Mouse (Mus musculus) neural tube, embryonic 14.5 days (tissue): ENCODE measurements at regions not wholly inside any gene's neighbourhood (a gene's known extent, or its start where the extent isn't known, plus 50 kb on each side); places are given as distances from the start of the nearest gene placed in this dataset.

Experiments used
- ATAC-seq: fragments of 200-750 bp; cut with Nextera tagmentation; 2 replicates; pipeline ENCODE4 v1.8.0; 2017; ENCODE audit warnings: low read depth, mild to moderate bottlenecking, moderate TSS enrichment, moderate library complexity
- H3K27ac ChIP-seq: fragments of 300-500 bp; sonication (generic); 2 replicates; pipeline ENCODE4 v1.5.1; 2014; ENCODE audit warnings: low read depth, mild to moderate bottlenecking, control low read depth, low read length, moderate library complexity, mixed read lengths
- H3K27me3 ChIP-seq: fragments of 300-500 bp; sonication (generic); 2 replicates; pipeline ENCODE4 v1.6.1; 2014; ENCODE audit warnings: low read length; ENCODE audit not compliant: control insufficient read depth, insufficient read depth
- H3K36me3 ChIP-seq: fragments of 300-500 bp; sonication (generic); 2 replicates; pipeline ENCODE4 v1.6.1; 2014; ENCODE audit warnings: low read length, mixed read lengths; ENCODE audit not compliant: control insufficient read depth, insufficient read depth
- H3K4me1 ChIP-seq: fragments of 300-500 bp; sonication (generic); 2 replicates; pipeline ENCODE4 v1.6.1; 2014; ENCODE audit warnings: low read length; ENCODE audit not compliant: control insufficient read depth, insufficient read depth
- H3K4me2 ChIP-seq: fragments of 300-500 bp; sonication (generic); 2 replicates; pipeline ENCODE4 v1.6.1; 2014; ENCODE audit warnings: mild to moderate bottlenecking, low read depth, low read length, control low read depth
- H3K4me3 ChIP-seq: fragments of 300-500 bp; sonication (generic); 2 replicates; pipeline ENCODE4 v1.5.1; 2014; ENCODE audit warnings: low read depth, low read length, control low read depth, mixed read lengths
- H3K9ac ChIP-seq: fragments of 300-500 bp; sonication (generic); replicated peaks from 2 replicates; pipeline ENCODE4 v1.6.1; 2014; ENCODE audit warnings: low read depth, mild to moderate bottlenecking, control low read depth, low read length, mixed read lengths
- H3K9me3 ChIP-seq: fragments of 300-500 bp; sonication (generic); 2 replicates; pipeline ENCODE4 v1.6.1; 2016; ENCODE audit warnings: low read length; ENCODE audit not compliant: control insufficient read depth
- WGBS: fragments of 180-500 bp; shearing (Covaris S2); extraction: QIAGEN DNeasy Blood & Tissue Kit; methylation state at CpG from one replicate; pipeline ENCODE4 v1.1.7; 2014; 5-methylcytosine and 5-hydroxymethylcytosine counted together

DNA sequence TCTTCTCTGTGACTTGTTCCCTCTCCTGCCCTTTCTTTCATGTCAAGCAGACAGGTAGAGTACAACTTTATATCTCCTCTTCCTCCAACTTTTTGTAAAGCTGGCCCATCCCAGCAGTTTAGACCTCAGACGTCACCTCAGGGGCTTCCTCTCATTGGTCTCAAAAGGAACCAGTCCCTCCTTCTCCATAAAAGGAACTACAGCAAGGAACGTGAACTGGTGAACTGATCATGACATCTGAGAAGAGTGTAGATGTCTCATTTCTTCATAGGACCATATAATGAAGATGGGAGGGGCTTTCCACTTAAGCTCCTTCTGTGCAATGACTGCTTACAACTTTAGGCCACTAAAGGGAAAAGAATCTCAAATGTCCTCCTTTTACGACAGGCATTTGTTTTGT is 153.0 kb downstream of the Ly86 start:
- ATAC-seq, result no peak
- Histone ChIP-seq H3K9me3 (no peaks in the 10 kb centered on the region), H3K27ac (no peak overlapping the region), H3K4me1 (no peaks in the 10 kb centered on the region), H3K27me3 (no peaks in the 10 kb centered on the region), H3K4me3 (no peak overlapping the region), H3K4me2 (no peak overlapping the region), H3K36me3 (no peaks in the 10 kb centered on the region), H3K9ac (no peak overlapping the region)
- 36% methylated on average over 3 of the region's 3 CpGs for WGBS

DNA sequence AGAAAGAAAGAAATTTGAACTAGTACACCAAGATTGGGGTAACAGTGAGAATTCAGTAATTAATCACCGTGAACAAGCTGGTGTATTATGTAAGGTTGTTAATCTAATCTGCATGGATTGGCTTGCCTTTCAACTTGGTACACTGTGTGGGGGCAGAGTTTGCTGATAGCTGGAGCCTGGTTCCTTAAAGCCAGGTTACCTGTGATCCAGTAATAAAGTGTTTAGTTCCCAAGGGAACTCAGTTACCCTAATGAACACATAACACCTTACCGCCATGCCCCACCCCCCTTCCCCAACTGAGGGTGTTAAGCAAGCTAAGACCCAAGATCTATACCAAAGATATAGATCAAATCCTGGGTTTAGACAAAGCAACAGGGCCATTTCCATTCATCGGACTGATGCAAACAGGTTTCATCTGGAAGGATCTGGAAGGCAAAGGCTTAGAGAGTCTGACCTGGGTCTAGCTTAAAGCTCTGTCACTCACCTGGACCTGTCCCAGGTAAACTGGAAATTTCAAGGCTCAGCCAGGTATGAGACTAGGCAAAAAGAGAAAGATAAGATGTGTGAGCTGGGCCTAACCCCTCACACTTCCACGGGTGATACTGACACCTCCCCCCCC is 155.8 kb downstream of the Ly86 start:
- no peaks in the 10 kb centered on the region for H3K4me1 ChIP-seq
- no peak overlapping the region for H3K27ac ChIP-seq
- WGBS, result 79% methylated on average over 4 of the region's 4 CpGs
- ATAC-seq, result no peak
- H3K36me3 ChIP-seq, result no peaks in the 10 kb centered on the region
- no peaks in the 10 kb centered on the region for H3K9me3 ChIP-seq
- H3K27me3 ChIP-seq, result no peaks in the 10 kb centered on the region
- no peak overlapping the region for H3K4me2 ChIP-seq
- H3K4me3 ChIP-seq, result no peak overlapping the region
- no peak overlapping the region for H3K9ac ChIP-seq

DNA sequence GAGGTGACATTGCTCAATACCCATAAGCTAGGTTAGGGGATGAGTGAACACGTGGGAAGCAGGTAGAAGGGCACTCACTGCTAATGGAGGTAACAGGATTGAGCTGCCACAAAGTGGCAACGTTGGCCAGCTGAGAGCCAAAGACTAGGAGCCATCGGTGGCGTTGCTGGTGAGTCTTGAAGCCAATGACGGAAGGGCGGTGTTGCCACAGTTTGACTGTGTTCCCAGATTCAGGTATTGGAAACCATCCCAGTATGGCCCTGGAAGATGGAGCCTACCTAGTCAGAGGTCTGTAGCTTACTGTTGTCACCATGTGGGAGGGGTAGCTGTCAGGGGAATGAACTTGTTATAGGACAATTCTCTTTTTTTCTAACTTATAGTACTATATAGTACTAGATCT is 158.4 kb downstream of the Ly86 start:
- Histone ChIP-seq H3K27me3 (no peaks in the 10 kb centered on the region), H3K9me3 (no peaks in the 10 kb centered on the region), H3K9ac (no peak overlapping the region), H3K4me3 (no peak overlapping the region), H3K4me1 (no peaks in the 10 kb centered on the region), H3K27ac (no peak overlapping the region), H3K4me2 (no peak overlapping the region), H3K36me3 (no peaks in the 10 kb centered on the region)
- ATAC-seq, result no peak
- 89% methylated on average over 6 of the region's 6 CpGs for WGBS

DNA sequence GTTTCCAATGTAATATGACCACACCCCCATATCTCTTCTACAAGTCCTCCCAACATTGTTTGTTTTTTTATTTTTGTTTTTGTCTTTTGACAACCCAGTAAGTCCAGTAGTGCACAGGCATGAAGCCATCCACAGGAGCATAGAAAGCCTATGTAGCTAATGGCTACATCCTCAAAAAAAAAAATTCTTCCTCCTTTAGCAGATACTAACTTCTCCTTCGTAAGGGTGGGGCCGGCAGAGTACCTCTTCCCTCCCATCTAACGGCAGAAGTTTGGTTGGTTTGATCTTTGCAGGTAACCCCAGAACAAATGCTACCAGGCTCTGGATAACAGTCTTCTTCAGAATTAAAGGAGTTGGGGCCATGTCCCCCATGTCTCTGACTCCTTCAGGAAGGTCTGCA is 158.9 kb downstream of the Ly86 start:
- no peak for ATAC-seq
- whole genome bisulfite sequencing, result 96% methylated on average over 3 of the region's 3 CpGs
- H3K4me1 ChIP-seq, result no peaks in the 10 kb centered on the region

DNA sequence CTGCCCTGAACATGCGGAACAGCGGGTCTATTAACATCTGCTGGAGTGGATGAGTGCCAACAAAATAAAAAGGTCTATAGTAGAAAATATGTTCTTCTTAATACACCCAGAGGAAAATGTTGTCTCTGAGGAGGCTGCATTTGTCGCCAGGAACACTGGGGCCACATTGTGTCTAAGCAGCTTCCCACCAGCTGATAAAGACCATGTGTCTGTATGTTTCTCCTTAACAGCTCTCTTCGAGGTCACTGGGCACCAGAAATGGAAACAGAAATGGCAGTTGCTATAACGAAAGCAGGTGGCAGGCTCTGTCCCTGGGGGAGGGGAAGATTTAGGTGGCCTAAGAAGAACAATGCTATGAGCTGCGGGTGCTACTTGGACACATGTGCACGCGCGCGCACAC is 159.4 kb downstream of the Ly86 start:
- H3K27ac ChIP-seq, result no peak overlapping the region
- H3K36me3 ChIP-seq, result no peaks in the 10 kb centered on the region
- 0 out of 2 replicates have a peak, but pooled peaks cover 5% of the 10 kb centered on the region for H3K4me1 ChIP-seq
- 68% methylated on average over 10 of the region's 10 CpGs for WGBS
- H3K9me3 ChIP-seq, result no peaks in the 10 kb centered on the region
- ATAC-seq, result no peak
- no peak overlapping the region for H3K9ac ChIP-seq
- no peak overlapping the region for H3K4me2 ChIP-seq
- no peak overlapping the region for H3K4me3 ChIP-seq
- no peaks in the 10 kb centered on the region for H3K27me3 ChIP-seq

More for the DNA sequence above, 158.9 kb downstream of the Ly86 start:
- Histone ChIP-seq H3K4me3 (no peak overlapping the region), H3K27me3 (no peaks in the 10 kb centered on the region), H3K4me2 (no peak overlapping the region), H3K9me3 (no peaks in the 10 kb centered on the region), H3K36me3 (no peaks in the 10 kb centered on the region), H3K9ac (no peak overlapping the region), H3K27ac (no peak overlapping the region)

DNA sequence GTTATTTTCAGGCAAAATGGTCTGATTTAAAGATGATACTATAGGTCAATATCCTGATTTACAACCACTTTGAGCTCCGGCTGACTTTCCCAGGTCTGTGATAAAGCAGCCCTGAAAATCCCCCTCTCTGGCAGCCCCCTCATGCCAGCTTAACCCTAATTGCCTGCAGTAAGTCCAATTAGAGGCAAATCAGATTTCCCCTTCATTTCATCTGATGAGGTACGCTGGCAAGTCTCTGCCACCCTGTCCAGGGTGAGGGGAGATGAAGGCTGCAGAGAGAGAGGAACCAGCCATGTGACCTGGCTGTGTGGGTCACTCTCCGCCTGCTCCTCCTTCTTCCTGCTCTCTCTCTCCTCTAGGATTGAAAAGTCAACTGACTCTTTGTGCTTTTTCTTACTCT is 160.6 kb downstream of the Ly86 start:
- Histone ChIP-seq H3K4me3 (no peak overlapping the region), H3K27ac (no peak overlapping the region)
- WGBS, result 68% methylated on average over 3 of the region's 3 CpGs

DNA sequence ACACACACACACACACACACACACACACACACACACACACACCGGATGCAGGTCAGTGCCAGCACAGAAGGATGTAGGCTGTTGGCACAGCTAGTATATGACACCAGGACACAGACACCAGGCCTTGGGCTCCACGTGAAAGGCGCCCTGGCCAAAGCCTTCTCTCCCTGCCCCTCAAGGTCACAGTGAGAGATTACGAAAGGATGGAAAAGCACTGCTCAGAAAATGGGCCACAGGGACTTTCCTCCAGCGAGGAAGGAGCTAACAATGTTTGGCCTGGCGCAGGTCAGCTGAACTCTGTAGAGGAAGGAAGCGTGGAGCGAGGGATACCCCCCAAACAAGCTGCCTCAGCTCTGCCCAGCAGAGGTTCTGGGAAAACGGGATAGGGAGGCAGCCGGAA is 161.0 kb downstream of the Ly86 start:
- Histone ChIP-seq H3K9ac (no peak overlapping the region), H3K27ac (no peak overlapping the region), H3K4me2 (no peak overlapping the region), H3K9me3 (no peaks in the 10 kb centered on the region), H3K27me3 (no peaks in the 10 kb centered on the region), H3K4me1 (0 out of 2 replicates have a peak, but pooled peaks cover 6% of the 10 kb centered on the region), H3K36me3 (no peaks in the 10 kb centered on the region), H3K4me3 (no peak overlapping the region)
- ATAC-seq, result no peak
- 63% methylated on average over 10 of the region's 10 CpGs for WGBS

More for the DNA sequence above, 160.6 kb downstream of the Ly86 start:
- Histone ChIP-seq H3K9me3 (no peaks in the 10 kb centered on the region), H3K4me1 (0 out of 2 replicates have a peak, but pooled peaks cover 6% of the 10 kb centered on the region), H3K4me2 (no peak overlapping the region), H3K27me3 (no peaks in the 10 kb centered on the region), H3K9ac (no peak overlapping the region), H3K36me3 (no peaks in the 10 kb centered on the region)
- ATAC-seq, result no peak

DNA sequence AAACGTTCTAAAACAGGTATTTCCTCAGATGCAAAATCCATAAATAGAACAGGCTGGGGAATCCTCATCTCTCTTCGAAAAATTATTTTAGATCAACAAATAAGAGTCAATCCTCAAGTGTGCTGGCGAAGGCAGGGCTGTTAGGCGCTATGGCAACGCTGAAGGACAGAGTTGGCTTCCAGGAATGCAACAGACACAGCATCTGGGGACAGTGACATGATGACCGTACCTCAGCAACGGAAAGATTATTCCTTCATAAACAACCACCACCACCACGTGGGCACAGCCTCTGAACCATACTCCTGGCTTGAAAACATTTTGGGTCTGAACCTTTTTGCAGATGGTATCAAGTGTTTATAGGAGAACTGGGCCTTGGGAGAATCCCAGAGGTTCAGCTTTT is 161.7 kb downstream of the Ly86 start:
- WGBS, result 61% methylated on average over 8 of the region's 8 CpGs
- 0 out of 2 replicates have a peak, but pooled peaks cover 6% of the 10 kb centered on the region for H3K4me1 ChIP-seq
- H3K27me3 ChIP-seq, result no peaks in the 10 kb centered on the region
- no peak overlapping the region for H3K4me3 ChIP-seq
- H3K4me2 ChIP-seq, result no peak overlapping the region
- no peak for ATAC-seq
- no peaks in the 10 kb centered on the region for H3K36me3 ChIP-seq
- H3K27ac ChIP-seq, result no peak overlapping the region
- no peaks in the 10 kb centered on the region for H3K9me3 ChIP-seq
- H3K9ac ChIP-seq, result no peak overlapping the region

DNA sequence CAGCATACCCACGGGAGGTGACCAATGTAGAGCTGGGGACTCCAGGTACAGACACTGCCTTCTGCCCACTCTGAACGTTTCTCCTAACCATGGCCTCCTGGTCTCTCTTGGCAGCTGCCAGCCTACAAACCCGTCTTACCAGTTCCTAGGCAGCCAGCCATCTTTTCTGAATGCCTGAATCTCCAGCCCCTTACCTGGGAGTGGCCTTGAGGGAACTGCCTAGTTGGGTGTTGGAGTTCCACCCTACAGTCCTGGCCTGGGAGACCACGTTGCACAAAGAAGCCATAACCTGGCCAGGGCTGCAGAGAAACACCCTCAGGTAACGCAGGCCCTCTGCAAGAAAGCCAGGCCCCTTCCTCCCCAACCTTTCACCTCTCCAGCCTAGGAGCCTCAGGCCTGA is 162.1 kb downstream of the Ly86 start:
- ATAC-seq, result no peak
- no peak overlapping the region for H3K4me2 ChIP-seq
- H3K27me3 ChIP-seq, result no peaks in the 10 kb centered on the region
- no peaks in the 10 kb centered on the region for H3K36me3 ChIP-seq
- 0 out of 2 replicates have a peak, but pooled peaks cover 6% of the 10 kb centered on the region for H3K4me1 ChIP-seq
- no peak overlapping the region for H3K9ac ChIP-seq
- no peak overlapping the region for H3K4me3 ChIP-seq
- H3K27ac ChIP-seq, result no peak overlapping the region
- 70% methylated on average over 5 of the region's 5 CpGs for WGBS
- H3K9me3 ChIP-seq, result no peaks in the 10 kb centered on the region
